Mouse (Mus musculus): Measurements from ENCODE around the gene H2-Aa. TPM values are rescaled to one million over a fixed set of nuclear protein-coding genes. Genes with fewer than 3 reads are reported as not detected.

Gene H2-Aa
- polyA plus RNA-seq, 1 experiment = not detected

GRCm38 (mm10) chr17:34270940-34271339 lies 16.7 kb downstream of the H2-Aa start:
- Histone ChIP-seq H3K27me3 (ENCODE audit: control insufficient read depth, insufficient read depth, insufficient read length) (peaks cover 5% of the 10 kb centered on the region), H3K79me2 (ENCODE audit: control insufficient read depth, insufficient read depth) (no peaks in the 10 kb centered on the region), H3K36me3 (ENCODE audit: control insufficient read depth, insufficient read depth) (no peaks in the 10 kb centered on the region), H3K4me2 (ENCODE audit: low read depth) (no peak overlapping the region), H3ac (ENCODE audit: control insufficient read depth, insufficient read length) (no peak overlapping the region), H3K4me3 (no peak overlapping the region)
- TF ChIP-seq USF1 (IDR thresholded peaks at IDR 0.05; ENCODE audit: low read depth) (no peak), TCF3 (IDR thresholded peaks at IDR 0.05; ENCODE audit: insufficient read length, low read depth) (no peak), TCF12 (IDR thresholded peaks at IDR 0.05; ENCODE audit: insufficient read depth, poor library complexity, severe bottlenecking) (no peak), MYOD1 (IDR thresholded peaks at IDR 0.05; ENCODE audit: control insufficient read depth in 1 of 3, insufficient read length in 2 of 3, low read depth in 2 of 3) (no peak), POLR2AphosphoS2 (IDR thresholded peaks at IDR 0.05; ENCODE audit: insufficient read length, low read depth) (no peak), MYOG (IDR thresholded peaks at IDR 0.05; ENCODE audit: control insufficient read depth in 1 of 3, insufficient read depth in 1 of 3, insufficient read length in 2 of 3, low read depth in 2 of 3) (no peak), MAX (IDR thresholded peaks at IDR 0.05; ENCODE audit: low read depth) (no peak), CEBPB (IDR thresholded peaks at IDR 0.05; ENCODE audit: insufficient read depth, poor library complexity, severe bottlenecking) (no peak), E2F4 (IDR thresholded peaks at IDR 0.05; ENCODE audit: insufficient read depth) (no peak), POLR2A (IDR thresholded peaks at IDR 0.05; ENCODE audit: insufficient read length, low read depth) (no peak), SRF (IDR thresholded peaks at IDR 0.05; ENCODE audit: control insufficient read depth, insufficient read length, low read depth) (no peak), REST (IDR thresholded peaks at IDR 0.05; ENCODE audit: insufficient read depth, insufficient read length) (no peak)

- peaks cover 5% of the 10 kb centered on the region for H3K27me3 ChIP-seq (ENCODE audit: control insufficient read depth, insufficient read depth, insufficient read length)
- no peak overlapping the region for H3ac ChIP-seq (ENCODE audit: control insufficient read depth, insufficient read length)
- no peak for TF ChIP-seq TCF12 (IDR thresholded peaks at IDR 0.05; ENCODE audit: insufficient read depth, poor library complexity, severe bottlenecking)
- no peak for TF ChIP-seq POLR2AphosphoS2 (IDR thresholded peaks at IDR 0.05; ENCODE audit: insufficient read length, low read depth)
- TF ChIP-seq E2F4 (IDR thresholded peaks at IDR 0.05; ENCODE audit: insufficient read depth) = no peak
- TF ChIP-seq REST (IDR thresholded peaks at IDR 0.05; ENCODE audit: insufficient read depth, insufficient read length) = no peak
- TF ChIP-seq CEBPB (IDR thresholded peaks at IDR 0.05; ENCODE audit: insufficient read depth, poor library complexity, severe bottlenecking) = no peak
- no peak for TF ChIP-seq TCF3 (IDR thresholded peaks at IDR 0.05; ENCODE audit: insufficient read length, low read depth)
- TF ChIP-seq SRF (IDR thresholded peaks at IDR 0.05; ENCODE audit: control insufficient read depth, insufficient read length, low read depth) = no peak
- TF ChIP-seq MAX (IDR thresholded peaks at IDR 0.05; ENCODE audit: low read depth) = no peak
- no peak for TF ChIP-seq MYOG (IDR thresholded peaks at IDR 0.05; ENCODE audit: control insufficient read depth in 1 of 3, insufficient read depth in 1 of 3, insufficient read length in 2 of 3, low read depth in 2 of 3)
- no peak for TF ChIP-seq POLR2A (IDR thresholded peaks at IDR 0.05; ENCODE audit: insufficient read length, low read depth)
- TF ChIP-seq USF1 (IDR thresholded peaks at IDR 0.05; ENCODE audit: low read depth) = no peak
- TF ChIP-seq MYOD1 (IDR thresholded peaks at IDR 0.05; ENCODE audit: control insufficient read depth in 1 of 3, insufficient read length in 2 of 3, low read depth in 2 of 3) = no peak
- H3K4me2 ChIP-seq (ENCODE audit: low read depth) = no peak overlapping the region
- no peaks in the 10 kb centered on the region for H3K79me2 ChIP-seq (ENCODE audit: control insufficient read depth, insufficient read depth)
- H3K36me3 ChIP-seq (ENCODE audit: control insufficient read depth, insufficient read depth) = no peaks in the 10 kb centered on the region
- H3K4me3 ChIP-seq = no peak overlapping the region
Observed at GRCm38 (mm10) chr17:34270230-34270629, 17.4 kb downstream of the H2-Aa start.

- no peak overlapping the region for H3ac ChIP-seq (ENCODE audit: control insufficient read depth, insufficient read length)
- H3K36me3 ChIP-seq (ENCODE audit: control insufficient read depth, insufficient read depth) = no peaks in the 10 kb centered on the region
- no peaks in the 10 kb centered on the region for H3K79me2 ChIP-seq (ENCODE audit: control insufficient read depth, insufficient read depth)
- no peak overlapping the region for H3K4me2 ChIP-seq (ENCODE audit: low read depth)
- H3K27me3 ChIP-seq (ENCODE audit: control insufficient read depth, insufficient read depth, insufficient read length) = peaks cover 9% of the 10 kb centered on the region
- TF ChIP-seq MYOG (IDR thresholded peaks at IDR 0.05; ENCODE audit: control insufficient read depth in 1 of 3, insufficient read depth in 1 of 3, insufficient read length in 2 of 3, low read depth in 2 of 3) = no peak
- no peak overlapping the region for H3K4me3 ChIP-seq
Observed at GRCm38 (mm10) chr17:34269817-34270216, 17.8 kb downstream of the H2-Aa start.

- Histone ChIP-seq H3K27me3 (ENCODE audit: control insufficient read depth, insufficient read depth, insufficient read length) (peaks cover 12% of the 10 kb centered on the region), H3K36me3 (ENCODE audit: control insufficient read depth, insufficient read depth) (no peaks in the 10 kb centered on the region), H3ac (ENCODE audit: control insufficient read depth, insufficient read length) (no peak overlapping the region), H3K79me2 (ENCODE audit: control insufficient read depth, insufficient read depth) (no peaks in the 10 kb centered on the region), H3K4me2 (ENCODE audit: low read depth) (no peak overlapping the region), H3K4me3 (no peak overlapping the region)
- TF ChIP-seq TCF3 (IDR thresholded peaks at IDR 0.05; ENCODE audit: insufficient read length, low read depth) (no peak), SRF (IDR thresholded peaks at IDR 0.05; ENCODE audit: control insufficient read depth, insufficient read length, low read depth) (no peak)
Observed at GRCm38 (mm10) chr17:34268748-34269147, 18.9 kb downstream of the H2-Aa start.

DNA sequence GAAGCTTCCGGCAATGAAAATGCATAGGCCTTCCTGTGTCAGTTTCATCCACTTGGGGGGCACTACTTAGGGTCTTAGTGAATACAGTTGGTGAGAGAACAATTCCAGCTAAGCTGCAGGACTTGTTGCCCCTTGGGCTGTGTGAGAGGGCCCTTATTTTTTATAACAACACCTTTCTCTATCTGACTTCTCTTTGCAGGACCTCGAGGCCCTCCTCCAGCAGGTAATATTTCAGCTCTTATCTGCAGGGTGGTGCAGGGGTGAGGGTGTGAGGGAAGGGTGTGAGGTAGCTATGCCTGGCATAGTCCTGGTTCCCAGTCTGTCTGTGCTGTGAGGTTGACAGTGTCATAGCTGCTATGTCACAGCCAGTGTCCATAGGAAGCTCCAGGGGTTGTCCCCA lies 19.4 kb downstream of the H2-Aa start:
- no peaks in the 10 kb centered on the region for H3K79me2 ChIP-seq (ENCODE audit: control insufficient read depth, insufficient read depth)

More for the DNA sequence above, 19.4 kb downstream of the H2-Aa start:
- Histone ChIP-seq H3K4me2 (ENCODE audit: low read depth) (no peak overlapping the region), H3K36me3 (ENCODE audit: control insufficient read depth, insufficient read depth) (no peaks in the 10 kb centered on the region), H3ac (ENCODE audit: control insufficient read depth, insufficient read length) (no peak overlapping the region), H3K4me3 (no peak overlapping the region), H3K27me3 (ENCODE audit: control insufficient read depth, insufficient read depth, insufficient read length) (peaks cover 12% of the 10 kb centered on the region)
- TF ChIP-seq POLR2A (IDR thresholded peaks at IDR 0.05; ENCODE audit: insufficient read length, low read depth) (no peak), TCF12 (IDR thresholded peaks at IDR 0.05; ENCODE audit: insufficient read depth, poor library complexity, severe bottlenecking) (no peak), TCF3 (IDR thresholded peaks at IDR 0.05; ENCODE audit: insufficient read length, low read depth) (no peak), MYOG (IDR thresholded peaks at IDR 0.05; ENCODE audit: control insufficient read depth in 1 of 3, insufficient read depth in 1 of 3, insufficient read length in 2 of 3, low read depth in 2 of 3) (no peak), REST (IDR thresholded peaks at IDR 0.05; ENCODE audit: insufficient read depth, insufficient read length) (no peak), CEBPB (IDR thresholded peaks at IDR 0.05; ENCODE audit: insufficient read depth, poor library complexity, severe bottlenecking) (no peak), MYOD1 (IDR thresholded peaks at IDR 0.05; ENCODE audit: control insufficient read depth in 1 of 3, insufficient read length in 2 of 3, low read depth in 2 of 3) (no peak), MAX (IDR thresholded peaks at IDR 0.05; ENCODE audit: low read depth) (no peak), USF1 (IDR thresholded peaks at IDR 0.05; ENCODE audit: low read depth) (no peak), E2F4 (IDR thresholded peaks at IDR 0.05; ENCODE audit: insufficient read depth) (no peak)
